Mouse (Mus musculus): ENCODE data around the gene Olfr93.
"Not testable (repeated sequence)": the region's sequence is repeated elsewhere in the genome, so short reads cannot be mapped to it uniquely, and the experiment has no call there.

The Olfr93 gene

GRCm38 (mm10) chr17:37161394-37161793 is at the start of gene Olfr93:
Gene Olfr93, minus strand, starts transcription at chr17:37161494.
- in situ Hi-C loops (cut with MboI; ENCODE audit: unreplicated experiment in 2 of 2) = no loop called here

DNA sequence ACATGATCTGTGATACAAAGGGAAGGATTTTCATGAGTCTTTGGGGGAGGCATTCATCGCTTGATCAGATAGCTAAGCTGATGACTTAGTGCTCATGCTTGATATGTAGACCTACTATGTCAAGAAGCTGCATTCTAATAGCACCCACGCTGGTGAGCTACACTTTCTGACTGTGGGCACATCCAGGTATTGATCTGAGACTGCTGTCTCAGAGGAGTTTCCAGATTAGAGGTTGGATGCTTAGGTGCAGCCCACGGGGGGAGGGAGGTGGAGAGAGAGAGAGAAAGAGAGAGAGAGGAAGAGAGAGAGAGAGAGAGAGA is 42.6 kb upstream of the Olfr93 start:
- in situ Hi-C loops (cut with MboI; ENCODE audit: unreplicated experiment in 2 of 2) = loop anchor here (5.0 to 25.0 kb wide), 7 partner anchors 122 to 847 kb away; partner anchors contain the start of genes Trim40 (in 2 of the 2), H2-M10.3 (in 1 of the 2) and H2-M10.6 (in 1 of the 2)

- in situ Hi-C loops (cut with MboI; ENCODE audit: unreplicated experiment in 2 of 2) = loop anchor here (5.0 to 25.0 kb wide), 7 partner anchors 121 to 846 kb away; partner anchors contain the start of genes Trim40 (in 2 of the 2), H2-M10.3 (in 1 of the 2) and H2-M10.6 (in 1 of the 2)
Observed at GRCm38 (mm10) chr17:37203206-37203916, 42.1 kb upstream of the Olfr93 start.

GRCm38 (mm10) chr17:37200894-37201293 is 39.6 kb upstream of the Olfr93 start, which contains the start of gene Olfr94:
Gene Olfr94, minus strand, starts transcription at chr17:37200994.
- in situ Hi-C loops (cut with MboI; ENCODE audit: unreplicated experiment in 2 of 2) = loop anchor here (5.0 to 25.0 kb wide), 7 partner anchors 119 to 844 kb away; partner anchors contain the start of genes Trim40 (in 2 of the 2), H2-M10.3 (in 1 of the 2) and H2-M10.6 (in 1 of the 2)

DNA sequence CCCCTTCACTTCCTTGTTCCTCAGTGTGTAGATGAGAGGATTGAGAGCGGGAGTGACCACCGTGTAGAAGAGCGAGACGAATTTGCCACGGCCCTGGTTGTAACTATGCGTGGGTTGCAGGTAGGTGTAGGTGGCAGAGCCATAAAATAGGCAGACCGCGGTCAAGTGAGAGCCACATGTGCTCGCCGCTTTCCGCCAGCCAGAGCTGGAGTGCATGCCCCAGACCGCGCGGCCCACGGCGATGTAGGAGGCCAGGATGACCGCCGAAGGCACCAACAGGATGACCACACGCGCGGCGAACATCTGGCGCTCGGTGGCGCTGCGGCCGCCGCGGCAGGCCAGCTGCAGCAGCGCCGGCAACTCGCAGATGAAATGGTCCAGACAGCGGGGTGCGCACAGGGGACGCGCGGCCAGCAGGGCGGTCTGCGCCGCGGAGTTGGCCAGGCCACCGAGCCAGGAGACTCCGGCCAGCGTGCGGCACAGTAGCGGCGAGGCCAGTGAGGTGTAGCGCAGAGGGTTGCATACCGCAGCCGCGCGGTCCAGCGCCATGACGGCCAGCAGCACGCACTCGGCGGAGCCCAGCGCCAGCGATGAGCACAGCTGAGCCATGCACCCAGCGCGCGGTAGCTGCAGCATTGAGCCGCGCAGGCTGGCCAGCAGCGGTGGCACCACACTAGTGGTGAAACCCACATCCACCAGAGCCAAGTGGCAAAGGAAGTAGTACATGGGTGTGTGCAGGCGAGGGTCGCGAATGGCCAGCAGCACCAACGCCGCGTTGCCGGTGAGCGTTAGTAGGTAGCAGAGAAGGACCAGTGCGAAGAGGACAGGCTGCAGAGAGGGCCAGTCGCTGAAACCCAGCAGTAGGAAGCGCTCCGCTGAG is 35.8 kb upstream of the Olfr93 start:
- in situ Hi-C loops (cut with MboI; ENCODE audit: unreplicated experiment in 2 of 2) = no loop called here

GRCm38 (mm10) chr17:37194782-37195181 is 33.5 kb upstream of the Olfr93 start:
- in situ Hi-C loops (cut with MboI; ENCODE audit: unreplicated experiment in 2 of 2) = no loop called here

DNA sequence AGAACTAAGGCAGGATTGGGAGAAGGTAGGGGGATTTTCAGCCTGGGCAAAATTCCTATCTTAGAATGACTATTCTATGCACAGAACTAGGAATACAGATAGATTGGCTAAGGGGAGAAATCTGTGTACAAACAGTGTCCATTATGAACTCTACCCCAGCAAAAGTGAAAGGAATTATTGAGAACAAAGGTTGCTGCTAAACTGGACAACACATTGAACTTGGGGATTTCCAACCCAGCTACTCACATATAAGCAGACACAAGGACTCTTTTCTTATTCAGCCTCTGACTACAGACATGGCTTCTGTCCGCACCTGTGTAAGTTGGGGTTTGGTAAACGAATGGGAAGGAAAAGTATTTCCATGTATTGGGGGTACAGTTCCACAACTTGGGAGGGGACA is 32.4 kb upstream of the Olfr93 start, which contains the start of gene Ubd:
TSS of gene Ubd (plus strand) at position 237 of the 400 bp plus-strand sequence.
- in situ Hi-C loops (cut with MboI; ENCODE audit: unreplicated experiment in 2 of 2) = no loop called here

GRCm38 (mm10) chr17:37193032-37193431 is 31.7 kb upstream of the Olfr93 start:
- in situ Hi-C loops (cut with MboI; ENCODE audit: unreplicated experiment in 2 of 2) = no loop called here

- in situ Hi-C loops (cut with MboI; ENCODE audit: unreplicated experiment in 2 of 2) = no loop called here
Observed at GRCm38 (mm10) chr17:37190711-37191110, 29.4 kb upstream of the Olfr93 start.

DNA sequence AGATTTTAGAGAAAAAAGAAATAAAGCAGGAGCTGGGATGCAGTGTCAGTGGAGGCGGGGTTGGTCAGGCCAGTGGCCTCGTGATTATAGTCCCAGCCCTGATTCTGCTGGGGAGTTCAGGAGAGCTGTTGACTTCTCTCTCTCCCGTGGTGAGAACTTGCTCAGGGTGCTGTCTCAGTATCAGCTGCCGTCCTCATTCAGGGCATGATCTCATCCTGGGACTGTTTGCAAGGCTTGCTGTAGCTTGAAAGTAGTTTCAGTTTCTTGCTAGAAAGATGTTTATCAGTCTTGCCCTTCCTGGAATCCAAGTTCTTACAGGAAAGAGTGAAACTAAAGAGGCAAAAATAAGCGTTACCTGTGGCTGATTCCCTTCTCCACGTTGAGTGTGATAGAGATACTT is 24.2 kb upstream of the Olfr93 start:
- in situ Hi-C loops (cut with MboI; ENCODE audit: unreplicated experiment in 2 of 2) = no loop called here

DNA sequence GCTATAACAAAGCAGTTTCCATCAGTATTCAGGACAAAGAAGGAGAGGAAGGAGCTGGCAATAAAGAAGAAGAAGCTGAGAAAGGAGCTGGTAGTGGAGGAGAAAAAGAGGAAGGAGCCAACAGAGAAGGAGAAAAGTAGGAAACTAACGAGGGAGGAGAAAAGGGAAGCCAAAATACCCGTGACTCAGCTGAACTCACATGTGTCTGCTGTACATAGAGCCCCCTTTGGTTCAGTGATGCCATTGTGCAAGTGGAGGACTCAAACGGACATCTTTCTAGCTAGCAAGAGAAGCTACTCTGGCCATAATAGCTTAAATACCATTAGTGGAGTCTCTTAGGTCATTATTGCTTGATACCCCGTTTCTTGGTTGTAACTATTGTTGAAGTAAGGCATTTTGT is 29.9 kb downstream of the Olfr93 start:
- in situ Hi-C loops (cut with MboI; ENCODE audit: unreplicated experiment in 2 of 2) = not testable (repeated sequence)

DNA sequence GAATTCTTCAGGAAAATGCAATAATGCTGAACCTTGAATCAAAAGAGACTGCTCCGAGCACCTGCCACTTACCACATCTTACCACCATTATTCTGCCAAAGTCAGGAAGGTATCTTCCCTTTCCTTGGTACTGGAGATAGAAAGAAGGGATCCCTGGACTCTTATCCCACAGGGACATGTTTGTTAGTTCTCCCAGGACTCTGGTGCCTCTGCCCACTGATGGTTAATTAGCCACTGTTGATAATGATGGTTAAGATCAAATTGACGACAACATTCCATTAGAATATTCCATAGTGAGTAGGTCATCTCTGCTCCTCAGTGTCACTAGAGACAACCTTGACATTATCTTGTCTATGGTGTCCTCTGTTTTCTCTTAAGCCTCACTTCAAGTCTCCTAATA is 41.3 kb downstream of the Olfr93 start, which contains the start of gene Olfr92:
TSS of gene Olfr92 (minus strand) at position 101 of the 400 bp plus-strand sequence.
- in situ Hi-C loops (cut with MboI; ENCODE audit: unreplicated experiment in 2 of 2) = no loop called here

- in situ Hi-C loops (cut with MboI; ENCODE audit: unreplicated experiment in 2 of 2) = no loop called here
Observed at GRCm38 (mm10) chr17:37098178-37098577, 63.1 kb downstream of the Olfr93 start, which contains the start of gene Olfr91. Gene Olfr91, minus strand, starts transcription at chr17:37098278.

GRCm38 (mm10) chr17:37093289-37093688 is 68.0 kb downstream of the Olfr93 start:
- in situ Hi-C loops (cut with MboI; ENCODE audit: unreplicated experiment in 2 of 2) = no loop called here

DNA sequence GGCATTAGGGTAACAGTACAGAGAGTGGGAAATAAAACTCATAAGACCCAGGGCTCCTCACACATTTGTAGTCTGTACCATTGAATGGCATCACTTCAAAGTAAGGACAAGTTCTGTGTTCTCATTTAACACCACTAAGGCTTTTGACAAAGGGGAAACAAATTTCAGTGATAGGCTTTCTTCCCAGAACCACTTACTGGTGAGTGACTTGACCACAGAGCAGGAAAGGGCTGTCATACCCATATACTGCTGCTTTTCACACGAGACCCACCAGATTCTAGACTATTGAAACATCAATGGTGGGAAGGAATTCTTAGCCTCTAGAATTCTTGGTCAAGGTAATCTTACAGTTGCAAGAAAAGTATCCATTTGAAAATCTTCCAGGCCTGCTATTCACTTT is 69.1 kb downstream of the Olfr93 start:
- in situ Hi-C loops (cut with MboI; ENCODE audit: unreplicated experiment in 2 of 2) = no loop called here
